Mouse (Mus musculus) spleen, adult 2 months (tissue): ENCODE data around the gene Phf12.

Experiments used
- CTCF ChIP-seq: fragments of 200-500 bp; IDR thresholded peaks from 2 replicates; pipeline ENCODE4 v1.5.1; 2011; ENCODE audit warnings: mild to moderate bottlenecking, inconsistent platforms; ENCODE audit not compliant: insufficient read depth, insufficient read length, insufficient replicate concordance; ENCODE audit errors: extremely low read depth
- POLR2A ChIP-seq: fragments of 200-500 bp; IDR thresholded peaks from 2 replicates; pipeline ENCODE4 v1.6.1; 2011; ENCODE audit warnings: low read depth, low read length, inconsistent platforms

DNA sequence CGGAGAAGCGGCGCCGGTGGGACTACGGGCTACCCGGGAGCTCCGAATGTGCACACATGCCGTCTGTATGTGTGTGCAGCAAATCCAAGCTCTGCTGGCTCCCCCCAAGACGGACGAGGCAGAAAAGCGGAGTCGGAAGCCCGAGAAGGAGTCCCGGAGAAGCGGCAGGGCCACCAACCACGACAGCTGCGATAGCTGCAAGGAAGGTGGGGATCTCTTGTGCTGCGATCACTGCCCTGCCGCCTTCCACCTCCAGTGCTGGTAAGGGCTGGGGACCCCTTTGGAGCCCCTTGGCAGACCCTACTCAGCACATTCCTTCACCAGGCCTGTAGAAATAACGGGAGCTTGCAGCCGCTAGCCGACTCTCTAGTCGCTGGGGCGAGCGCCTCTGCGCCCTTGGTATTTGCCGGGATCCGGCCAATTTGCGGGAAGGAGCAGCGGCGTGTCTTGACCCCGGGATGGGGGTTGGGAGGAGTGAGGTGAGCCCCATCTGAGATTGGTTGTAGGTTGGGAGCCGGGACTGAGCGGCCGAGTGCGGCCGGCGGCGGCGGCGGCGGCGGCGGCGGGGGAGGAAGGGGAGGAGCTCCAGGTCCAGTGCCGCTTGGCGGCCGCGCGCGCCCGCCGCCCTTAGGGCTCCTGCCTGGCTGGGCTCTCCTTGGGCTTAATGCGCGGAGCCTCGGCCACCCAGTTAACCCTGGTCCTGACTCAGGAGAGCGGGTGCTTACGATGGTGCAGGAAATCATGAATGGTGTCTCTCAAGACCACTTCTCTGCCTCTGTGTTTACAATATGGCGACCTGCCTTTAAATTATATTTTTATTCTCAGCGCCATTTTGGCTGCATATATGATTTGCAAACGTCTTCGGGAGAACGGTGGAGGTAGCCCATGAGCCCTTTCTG, 1.6 kb downstream of the Phf12 start:
- TF ChIP-seq CTCF (no peak), POLR2A (peak; percentile 25; the same call in 1 of the 2 replicates)
